Mouse (Mus musculus) embryonic facial prominence, embryonic 12.5 days (tissue): ENCODE measurements around the gene Hspe1. TPM values are rescaled to one million over a fixed set of nuclear protein-coding genes. Genes with fewer than 3 reads are reported as not detected.
"Not testable (repeated sequence)": the region's sequence is repeated elsewhere in the genome, so short reads cannot be mapped to it uniquely, and the experiment has no call there.

Source experiments
- ATAC-seq: fragments of 200-750 bp; cut with Nextera tagmentation; 2 replicates; pipeline ENCODE4 v1.8.0; 2017; ENCODE audit not compliant: insufficient number of reproducible peaks, insufficient read depth, low FRiP score, low TSS enrichment
- H3K27ac ChIP-seq: fragments of 300-500 bp; sonication (generic); 2 replicates; pipeline ENCODE4 v1.5.1; 2016; ENCODE audit warnings: mild to moderate bottlenecking
- H3K27me3 ChIP-seq: fragments of 300-500 bp; sonication (generic); 2 replicates; pipeline ENCODE4 v1.6.1; 2016; ENCODE audit warnings: mild to moderate bottlenecking, moderate library complexity
- H3K36me3 ChIP-seq: fragments of 300-500 bp; sonication (generic); 2 replicates; pipeline ENCODE4 v1.6.1; 2016; ENCODE audit warnings: mild to moderate bottlenecking
- H3K4me1 ChIP-seq: fragments of 300-500 bp; sonication (generic); 2 replicates; pipeline ENCODE4 v1.6.1; 2016
- H3K4me2 ChIP-seq: fragments of 300-500 bp; sonication (generic); replicated peaks from 2 replicates; pipeline ENCODE4 v1.6.1; 2016; ENCODE audit warnings: mild to moderate bottlenecking, moderate library complexity
- H3K4me3 ChIP-seq: fragments of 300-500 bp; sonication (generic); 2 replicates; pipeline ENCODE4 v1.5.1; 2016; ENCODE audit warnings: mild to moderate bottlenecking
- H3K9ac ChIP-seq: fragments of 300-500 bp; sonication (generic); 2 replicates; pipeline ENCODE4 v1.6.1; 2016; ENCODE audit warnings: mild to moderate bottlenecking, moderate library complexity
- H3K9me3 ChIP-seq: fragments of 300-500 bp; sonication (generic); 2 replicates; pipeline ENCODE4 v1.6.1; 2016; ENCODE audit warnings: mild to moderate bottlenecking, moderate library complexity
- WGBS: fragments of 180-500 bp; shearing (Covaris S2); methylation state at CpG from one replicate; pipeline ENCODE4 v1.1.7; 2016; 5-methylcytosine and 5-hydroxymethylcytosine counted together
- polyA plus RNA-seq: library from polyadenylated mRNA; unstranded; fragments of >200 nt; fragmentation: Nextera tagmentation; extraction: Ambion mirVana; gene quantifications from 2 replicates; pipeline ENCODE4 v1.2.1, GENCODE M21; 2016

Gene Hspe1
- polyA plus RNA-seq, 1 experiment from 2014 or later = 440 TPM

DNA sequence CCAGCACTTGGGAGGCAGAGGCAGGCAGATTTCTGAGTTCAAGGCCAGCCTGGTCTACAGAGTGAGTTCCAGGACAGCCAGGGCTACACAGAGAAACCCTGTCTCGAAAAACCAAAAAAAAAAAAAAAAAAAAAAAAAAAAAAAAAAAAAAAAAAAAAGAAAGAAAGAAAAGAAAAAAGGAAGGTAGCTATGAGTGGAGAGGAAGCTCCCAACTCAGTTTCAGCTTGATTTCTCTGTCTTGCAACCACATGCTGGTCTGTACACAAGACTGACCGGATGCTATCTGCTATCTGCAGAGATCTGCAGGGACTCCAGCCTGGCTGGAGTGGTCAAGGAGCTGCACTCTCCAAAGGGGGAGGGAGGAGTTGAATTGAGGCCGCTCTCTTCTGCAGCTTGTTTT lies 29.5 kb upstream of the Hspe1 start:
- WGBS = 76% methylated on average over 2 of the region's 3 CpGs
- not testable (repeated sequence) for H3K4me1 ChIP-seq, H3K9ac ChIP-seq, H3K9me3 ChIP-seq, H3K36me3 ChIP-seq, ATAC-seq, H3K4me2 ChIP-seq, H3K27ac ChIP-seq, H3K27me3 ChIP-seq, H3K4me3 ChIP-seq

DNA sequence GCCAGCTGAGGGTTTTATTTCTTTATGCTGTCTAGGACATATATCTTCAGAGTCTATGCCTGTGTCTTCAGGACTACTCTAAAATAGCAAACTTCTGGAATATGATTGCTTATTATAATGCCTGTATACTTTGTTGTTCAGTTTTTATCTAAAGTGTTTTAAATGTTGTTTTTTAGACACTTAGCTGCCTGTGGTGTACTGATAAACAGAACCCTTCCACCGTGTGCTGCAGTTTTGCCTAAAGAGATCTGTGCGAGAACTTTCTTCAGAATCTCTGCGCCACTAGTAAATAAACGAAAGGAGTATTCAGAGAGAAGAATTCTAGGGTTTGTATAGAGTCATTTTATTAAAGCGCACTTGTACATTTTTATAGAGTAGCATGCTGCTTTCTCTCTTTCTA lies 26.8 kb upstream of the Hspe1 start:
- H3K4me2 ChIP-seq = no peak overlapping the region
- peaks cover 24% of the 10 kb centered on the region for H3K36me3 ChIP-seq
- ATAC-seq = no peak
- no peak overlapping the region for H3K27ac ChIP-seq
- H3K9me3 ChIP-seq = no peaks in the 10 kb centered on the region
- no peak overlapping the region for H3K4me3 ChIP-seq
- no peaks in the 10 kb centered on the region for H3K27me3 ChIP-seq
- H3K9ac ChIP-seq = no peak overlapping the region
- 92% methylated on average over 5 of the region's 5 CpGs for WGBS
- no peaks in the 10 kb centered on the region for H3K4me1 ChIP-seq

DNA sequence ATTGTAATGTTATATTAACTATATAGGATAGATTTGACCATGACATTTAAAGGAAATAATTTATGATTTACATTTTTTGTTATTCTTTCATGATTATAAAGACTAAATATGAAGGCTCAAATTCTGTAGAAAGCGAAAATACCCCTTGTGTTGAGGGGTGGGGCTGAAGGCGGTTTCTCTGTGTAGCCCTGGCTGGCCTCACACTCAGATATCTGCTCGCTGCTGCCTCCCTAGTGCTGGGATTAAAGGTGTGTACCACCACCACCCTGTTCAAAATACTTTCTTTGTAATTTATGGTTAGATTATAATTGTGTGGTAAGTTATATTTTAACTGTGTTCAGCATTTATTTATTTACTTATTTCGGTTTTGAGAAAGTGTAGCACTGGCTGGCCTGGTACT lies 26.2 kb upstream of the Hspe1 start:
- Histone ChIP-seq H3K4me2 (no peak overlapping the region), H3K4me1 (no peaks in the 10 kb centered on the region), H3K27me3 (no peaks in the 10 kb centered on the region), H3K9ac (no peak overlapping the region), H3K27ac (no peak overlapping the region), H3K4me3 (no peak overlapping the region), H3K9me3 (no peaks in the 10 kb centered on the region), H3K36me3 (peaks cover 29% of the 10 kb centered on the region)
- WGBS = 89% methylated on average over 4 of the region's 4 CpGs
- no peak for ATAC-seq

DNA sequence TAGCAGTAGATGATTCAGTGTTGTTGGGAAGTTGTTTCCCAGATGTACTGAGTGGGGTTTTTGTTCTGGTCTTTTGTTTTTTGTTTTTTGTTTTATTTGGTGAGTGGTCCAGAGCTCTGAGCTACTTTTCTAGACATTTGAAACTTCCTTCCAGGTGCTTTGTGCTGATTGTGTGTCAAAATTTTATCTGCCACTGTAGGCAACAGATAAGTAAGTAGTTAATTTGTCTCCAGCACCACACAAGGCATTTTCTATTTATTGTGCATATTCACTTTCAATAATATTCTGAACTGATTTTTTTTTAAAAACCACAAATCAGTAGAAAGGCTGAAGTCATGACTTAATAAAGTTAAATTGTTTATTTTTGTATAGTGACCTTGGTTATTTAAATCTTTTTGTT lies 15.6 kb upstream of the Hspe1 start:
- H3K36me3 ChIP-seq = peaks cover 19% of the 10 kb centered on the region
- not testable (repeated sequence) for H3K4me1 ChIP-seq, H3K9me3 ChIP-seq, H3K27me3 ChIP-seq, H3K27ac ChIP-seq, H3K4me3 ChIP-seq, H3K9ac ChIP-seq, ATAC-seq, H3K4me2 ChIP-seq

DNA sequence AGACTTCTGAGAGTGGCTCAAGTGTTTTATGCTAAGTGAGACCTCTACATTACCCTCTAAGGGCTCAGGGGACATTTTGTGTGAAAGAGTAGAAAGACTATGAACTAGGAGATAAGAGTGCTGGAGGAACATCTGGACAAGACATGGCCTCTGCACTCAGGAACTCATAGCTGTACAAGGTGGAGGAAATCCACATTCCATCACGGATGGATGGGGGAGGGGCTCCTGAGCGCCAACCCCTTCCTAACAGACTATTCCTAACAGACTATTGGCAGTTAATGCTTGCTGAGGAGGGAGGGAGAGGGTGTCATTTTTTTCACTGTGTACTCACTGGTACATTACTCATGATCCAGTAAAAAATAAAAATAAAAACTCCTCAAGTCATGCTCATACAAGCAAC lies 13.2 kb upstream of the Hspe1 start:
- Histone ChIP-seq H3K9ac (no peak overlapping the region), H3K4me1 (0 out of 2 replicates have a peak, but pooled peaks cover 3% of the 10 kb centered on the region), H3K4me3 (no peak overlapping the region), H3K36me3 (peaks cover 24% of the 10 kb centered on the region), H3K27ac (no peak overlapping the region), H3K9me3 (no peaks in the 10 kb centered on the region), H3K4me2 (no peak overlapping the region), H3K27me3 (no peaks in the 10 kb centered on the region)
- 42% methylated on average over 2 of the region's 2 CpGs for WGBS
- no peak for ATAC-seq

DNA sequence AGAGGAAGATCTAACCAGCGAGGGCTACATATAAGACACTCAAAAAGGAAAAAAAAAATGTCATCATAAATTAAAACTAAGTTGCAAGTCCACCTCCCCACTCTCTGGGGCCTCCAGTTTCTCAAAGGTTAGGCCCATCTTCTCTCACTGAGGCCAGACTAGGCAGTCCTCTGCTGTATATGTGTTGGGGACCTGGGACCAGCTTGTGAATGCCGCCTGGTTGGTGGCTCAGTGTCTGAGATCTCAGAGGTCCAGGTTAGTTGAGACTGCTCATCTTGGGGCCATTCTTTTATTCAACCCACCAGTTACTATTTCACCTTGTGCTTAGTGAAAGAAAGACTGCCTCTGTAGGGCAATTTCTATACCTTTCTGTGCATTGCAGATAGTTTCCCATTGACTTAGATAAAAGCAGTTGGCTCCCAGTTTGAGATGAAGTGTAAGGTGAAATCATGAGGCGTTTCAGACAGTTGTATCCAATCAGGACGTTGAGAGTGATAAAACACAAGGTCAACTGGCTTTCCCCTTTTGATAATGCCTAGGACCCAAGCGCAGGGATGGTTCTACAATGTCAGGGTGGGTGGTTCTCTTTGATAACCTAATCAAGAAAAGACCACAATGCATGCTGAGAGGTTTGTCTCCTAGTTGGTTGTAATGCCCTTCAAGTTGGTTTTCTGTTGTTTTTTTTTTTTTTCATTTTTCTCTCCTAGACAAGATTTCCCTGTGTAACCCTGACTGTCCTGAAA lies 12.1 kb upstream of the Hspe1 start:
- H3K36me3 ChIP-seq = peaks cover 31% of the 10 kb centered on the region
- no peak for ATAC-seq
- 73% methylated on average over 5 of the region's 5 CpGs for WGBS
- 0 out of 2 replicates have a peak, but pooled peaks cover 3% of the 10 kb centered on the region for H3K4me1 ChIP-seq
- H3K9me3 ChIP-seq = no peaks in the 10 kb centered on the region
- H3K27me3 ChIP-seq = no peaks in the 10 kb centered on the region
- H3K27ac ChIP-seq = no peak overlapping the region
- no peak overlapping the region for H3K4me3 ChIP-seq
- H3K9ac ChIP-seq = no peak overlapping the region
- no peak overlapping the region for H3K4me2 ChIP-seq

DNA sequence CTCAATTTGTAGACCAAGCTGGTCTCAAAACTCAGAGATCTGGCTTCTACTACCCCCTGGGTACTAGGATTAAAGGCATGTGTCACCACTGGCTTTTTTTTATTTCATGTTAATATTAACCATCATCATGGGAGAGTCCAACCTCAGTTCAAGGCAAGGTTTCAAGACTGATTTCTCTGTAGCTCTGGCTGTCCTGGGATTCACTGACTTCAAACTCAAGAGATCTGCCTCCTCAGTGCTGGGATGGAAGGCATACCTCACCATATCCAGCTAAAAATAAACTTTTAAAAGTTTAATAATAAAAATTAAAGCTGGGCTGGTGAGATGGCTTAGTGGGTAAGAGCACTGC lies 11.6 kb upstream of the Hspe1 start:
- Histone ChIP-seq H3K27ac (no peak overlapping the region), H3K27me3 (no peaks in the 10 kb centered on the region), H3K4me1 (0 out of 2 replicates have a peak, but pooled peaks cover 3% of the 10 kb centered on the region), H3K9ac (no peak overlapping the region), H3K9me3 (no peaks in the 10 kb centered on the region), H3K4me3 (no peak overlapping the region), H3K4me2 (no peak overlapping the region), H3K36me3 (peaks cover 36% of the 10 kb centered on the region)
- no peak for ATAC-seq

DNA sequence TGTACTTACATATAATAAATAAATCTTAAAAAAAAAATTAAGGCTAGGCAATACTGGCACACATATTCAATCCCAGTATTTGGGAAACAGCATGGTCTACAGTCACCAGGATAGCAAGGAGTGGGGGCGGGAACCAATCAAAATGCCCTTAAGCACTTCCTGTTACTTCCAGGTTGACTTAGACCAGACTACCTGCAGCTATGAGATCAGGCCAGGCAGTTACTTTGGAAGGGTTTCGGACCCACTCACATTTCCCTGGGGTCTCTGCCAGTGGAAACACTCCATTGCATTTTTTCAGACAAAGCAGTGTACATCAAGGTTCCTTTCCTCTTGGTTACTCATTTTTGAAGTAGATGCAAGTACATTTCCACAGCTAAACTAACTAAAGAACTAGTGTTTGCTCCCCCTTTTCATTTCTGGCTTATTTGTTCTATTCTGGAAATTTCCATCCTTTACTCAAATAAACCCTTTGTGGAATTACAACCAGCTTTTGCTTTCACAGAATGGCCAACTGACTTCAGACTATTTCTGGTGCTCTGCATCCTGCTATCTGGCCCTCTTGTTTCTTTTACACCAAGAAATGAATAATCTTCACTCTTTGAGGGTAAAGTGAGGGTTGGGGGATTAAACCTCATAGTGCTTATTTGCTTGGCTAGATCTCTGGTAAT lies 10.9 kb upstream of the Hspe1 start:
- H3K27ac ChIP-seq = no peak overlapping the region
- 75% methylated on average over 2 of the region's 2 CpGs for WGBS
- H3K27me3 ChIP-seq = no peaks in the 10 kb centered on the region
- H3K4me2 ChIP-seq = no peak overlapping the region
- H3K4me1 ChIP-seq = 0 out of 2 replicates have a peak, but pooled peaks cover 3% of the 10 kb centered on the region
- no peak overlapping the region for H3K9ac ChIP-seq
- no peak overlapping the region for H3K4me3 ChIP-seq
- ATAC-seq = no peak
- peaks cover 42% of the 10 kb centered on the region for H3K36me3 ChIP-seq
- no peaks in the 10 kb centered on the region for H3K9me3 ChIP-seq

DNA sequence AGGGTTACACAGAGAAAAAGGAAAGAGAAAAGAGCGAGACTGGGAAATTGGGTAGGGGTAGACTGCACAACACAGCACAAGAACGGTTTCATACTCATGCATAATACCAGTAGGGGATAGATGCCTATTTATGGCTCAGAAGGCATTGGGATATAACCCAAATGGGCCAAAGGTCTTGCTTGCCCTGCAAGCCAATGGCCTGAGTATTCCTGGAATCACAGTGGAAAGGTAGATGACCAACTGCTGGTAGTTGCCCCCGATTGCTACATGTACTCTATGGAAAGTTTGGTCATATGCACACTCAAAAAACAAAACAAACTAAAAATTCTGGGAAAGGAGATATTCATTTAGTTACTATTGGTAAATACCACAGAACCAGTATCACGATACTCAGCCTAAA lies 8.3 kb upstream of the Hspe1 start:
- no peak overlapping the region for H3K27ac ChIP-seq
- no peak overlapping the region for H3K4me3 ChIP-seq
- no peak overlapping the region for H3K4me2 ChIP-seq
- no peak overlapping the region for H3K9ac ChIP-seq
- H3K27me3 ChIP-seq = no peaks in the 10 kb centered on the region
- WGBS = 94% methylated on average over 4 of the region's 4 CpGs
- no peaks in the 10 kb centered on the region for H3K9me3 ChIP-seq
- peaks cover 63% of the 10 kb centered on the region for H3K36me3 ChIP-seq
- 0 out of 2 replicates have a peak, but pooled peaks cover 8% of the 10 kb centered on the region for H3K4me1 ChIP-seq
- no peak for ATAC-seq

DNA sequence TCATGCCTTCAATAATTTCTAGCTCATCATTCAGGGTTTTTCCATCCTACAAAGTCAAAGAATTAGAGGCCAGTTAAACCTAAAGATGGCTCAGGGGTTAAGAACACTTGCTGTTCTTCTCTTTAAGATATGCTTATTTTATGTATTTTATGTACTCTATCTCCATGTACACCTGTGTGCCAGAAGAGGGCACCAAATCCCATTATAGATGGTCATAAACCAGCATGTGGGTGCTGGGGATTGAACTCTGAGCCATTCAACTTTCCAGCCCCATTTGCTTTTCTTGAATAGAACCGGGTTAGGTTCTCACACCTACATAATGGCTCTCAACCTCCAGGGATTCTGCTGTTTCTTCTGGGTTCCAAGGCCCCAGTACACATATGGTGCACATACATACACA lies 5.8 kb upstream of the Hspe1 start:
- H3K36me3 ChIP-seq = peaks cover 68% of the 10 kb centered on the region
- no peak for ATAC-seq
- H3K4me3 ChIP-seq = no peak overlapping the region
- H3K4me1 ChIP-seq = peaks cover 18% of the 10 kb centered on the region
- WGBS = 86% methylated on average over 1 of the region's 1 CpGs
- H3K27me3 ChIP-seq = no peaks in the 10 kb centered on the region
- H3K9ac ChIP-seq = no peak overlapping the region
- H3K9me3 ChIP-seq = no peaks in the 10 kb centered on the region
- no peak overlapping the region for H3K4me2 ChIP-seq
- no peak overlapping the region for H3K27ac ChIP-seq

DNA sequence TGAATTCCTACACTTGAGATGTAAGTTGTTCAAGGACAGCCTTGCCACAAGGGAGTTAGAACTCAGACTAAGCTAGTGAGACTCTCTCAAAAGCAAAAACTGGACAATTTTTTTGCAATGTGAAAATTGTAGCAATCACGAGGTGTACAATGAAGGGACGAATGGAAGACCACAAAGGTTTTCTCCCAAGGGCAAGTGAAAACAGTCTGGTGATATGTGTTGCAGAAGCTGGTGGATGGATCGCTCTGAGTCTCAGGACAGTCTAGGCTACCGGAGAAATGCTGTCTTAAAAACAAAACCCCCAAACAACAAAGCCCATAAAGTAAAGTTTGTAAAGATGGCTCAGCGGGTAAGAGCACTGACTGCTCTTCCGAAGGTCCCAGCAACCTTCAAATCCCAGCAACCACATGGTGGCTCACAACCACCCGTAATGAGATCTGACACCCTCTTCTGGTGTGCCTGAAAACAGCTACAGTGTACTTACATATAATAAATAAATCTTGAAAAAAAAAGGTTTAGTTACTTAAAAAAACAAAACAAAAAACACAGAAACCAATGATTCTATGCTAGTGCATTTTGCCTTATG lies 2.1 kb upstream of the Hspe1 start:
- no peak for ATAC-seq
- peak overlapping the region; percentile 96 for H3K4me3 ChIP-seq
- peaks cover 27% of the 10 kb centered on the region for H3K4me1 ChIP-seq
- no peaks in the 10 kb centered on the region for H3K9me3 ChIP-seq
- H3K27me3 ChIP-seq = no peaks in the 10 kb centered on the region
- H3K27ac ChIP-seq = no peak overlapping the region
- H3K36me3 ChIP-seq = peaks cover 53% of the 10 kb centered on the region
- 45% methylated on average over 7 of the region's 7 CpGs for WGBS
- peak overlapping the region; percentile 92 for H3K4me2 ChIP-seq
- peak overlapping the region; percentile 94; the same call in 1 of the 2 replicates for H3K9ac ChIP-seq

DNA sequence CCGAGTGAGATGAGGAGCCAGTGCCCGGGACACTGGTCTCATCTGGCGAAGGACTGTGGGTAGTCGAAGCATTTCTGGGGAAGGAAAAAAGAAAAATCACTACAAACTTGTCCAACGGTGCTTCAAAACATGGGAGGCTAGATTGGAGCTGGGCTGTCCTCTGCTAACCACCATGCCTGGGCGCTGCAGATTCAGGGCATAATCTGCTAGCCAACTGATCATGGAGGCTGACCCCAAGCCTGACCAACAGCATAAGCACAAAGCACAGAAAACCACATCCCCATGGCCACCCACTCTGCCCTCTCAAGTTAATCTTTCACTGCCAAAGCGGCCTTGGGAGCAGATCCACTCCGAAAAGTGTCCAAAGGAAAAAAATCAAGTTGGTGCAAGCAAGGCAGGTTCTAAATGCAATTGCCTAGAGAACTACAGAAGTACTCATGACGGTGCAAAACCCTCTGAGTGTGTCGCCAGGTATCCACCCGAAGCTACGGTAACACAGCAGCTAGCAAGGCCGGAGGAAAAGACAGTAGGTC lies 998 bp upstream of the Hspe1 start:
- peak overlapping the region; percentile 95 for H3K27ac ChIP-seq
- H3K4me3 ChIP-seq = peak overlapping the region; percentile 96
- WGBS = 2% methylated on average over 13 of the region's 13 CpGs
- H3K4me1 ChIP-seq = peaks cover 27% of the 10 kb centered on the region
- no peaks in the 10 kb centered on the region for H3K27me3 ChIP-seq
- peak overlapping the region; percentile 94 for H3K9ac ChIP-seq
- peak overlapping the region; percentile 92 for H3K4me2 ChIP-seq
- peak; percentile 13; the same call in 1 of the 2 replicates for ATAC-seq
- H3K36me3 ChIP-seq = peaks cover 45% of the 10 kb centered on the region
- H3K9me3 ChIP-seq = no peaks in the 10 kb centered on the region
